25 mouse cellular contexts compared by ENCODE assay signal in the genomic region with DNA sequence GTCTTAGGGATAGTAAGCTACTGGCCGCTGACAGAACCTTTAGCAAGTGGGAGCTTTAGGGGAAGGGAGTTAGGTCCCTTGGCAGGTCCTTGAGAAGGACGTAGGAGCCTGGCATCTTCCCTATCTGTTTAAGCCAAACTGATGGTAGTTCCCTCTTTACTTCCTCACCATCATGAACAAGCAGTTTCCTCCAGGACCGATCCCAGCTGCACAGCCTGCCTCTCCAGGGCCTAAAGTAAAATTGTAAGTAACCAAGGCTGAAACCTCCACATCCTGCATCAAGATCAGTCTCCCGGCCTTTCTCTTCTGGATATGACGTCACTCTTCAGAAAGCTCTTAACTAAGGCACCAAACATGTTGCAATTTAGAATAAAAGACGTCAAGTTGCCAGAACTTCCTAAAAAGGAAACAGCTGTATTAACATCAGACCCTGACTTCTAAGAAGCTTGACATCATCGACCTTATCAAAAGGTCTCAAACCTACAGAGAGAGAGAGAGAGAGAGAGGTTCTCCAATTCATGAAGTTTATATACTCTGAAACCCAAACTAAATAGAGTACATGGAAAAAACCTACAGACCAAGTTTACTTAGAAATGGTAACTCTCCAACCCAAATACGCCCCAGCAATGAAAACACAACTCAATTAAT.
A peak's percentile ranks its signal among the peaks of the same experiment; 100 is the strongest.
DNase-seq lines count a peak whose midpoint lies in the region; ATAC-seq and TF ChIP-seq lines count a peak whose summit lies in the region.
"Had no signal": no experiment of that assay in that cellular context is flagged by ENCODE, and none has a peak within 500 bp of the region (broad histone marks: within the 10 kb centered on the region; RNA-seq: fewer than 3 reads in every experiment).

No protein-coding gene starts in this region.

- no peak for ATAC-seq in heart, postnatal 0 days (ENCODE audit: insufficient read depth, low read depth)
- peak; percentile 70 for ATAC-seq in granulocyte monocyte progenitor cell, adult 5-6 weeks (replicated peaks; ENCODE audit: poor library complexity, severe bottlenecking)
- ATAC-seq in megakaryocyte progenitor cell, adult 5-6 weeks (replicated peaks; ENCODE audit: poor library complexity) = peak; percentile 60
- ATAC-seq: forebrain, embryonic 14.5 days; hindbrain, postnatal 0 days had no signal

- H3K4me2 ChIP-seq in heart, postnatal 0 days (ENCODE audit: low read depth, low read length) = no peak overlapping the region
- H3K4me2 ChIP-seq: embryonic facial prominence, embryonic 15.5 days; heart, embryonic 13.5 days; hindbrain, embryonic 13.5 days had no signal

- no peak for TF ChIP-seq EP300 in heart, postnatal 0 days (IDR thresholded peaks at IDR 0.05; ENCODE audit: low read depth)
- TF ChIP-seq EP300 in MEL (IDR thresholded peaks at IDR 0.05; ENCODE audit: low read depth in 1 of 2, low read length in 2 of 2) = peak in 1 of 2 experiments; percentile 11; a peak in 1 of 4 replicates

- H3K4me3 ChIP-seq in heart, postnatal 0 days (ENCODE audit: low read depth, low read length) = no peak overlapping the region
- H3K4me3 ChIP-seq in MEL (ENCODE audit: control insufficient read depth in 1 of 2, insufficient read depth in 1 of 2, low read depth in 2 of 2, low read length in 2 of 2) = peak overlapping the region in 1 of 2 experiments; percentile 13; a peak in 1 of 4 replicates
- H3K4me3 ChIP-seq: embryonic facial prominence, embryonic 15.5 days; erythroblast, embryonic 14.5 days; forebrain, embryonic 10.5 days; heart, embryonic 13.5 days; hindbrain, embryonic 13.5 days had no signal

- H3K79me2 ChIP-seq in MEL (ENCODE audit: control insufficient read depth, insufficient read depth, low read length, poor library complexity) = no peaks in the 10 kb centered on the region

- TF ChIP-seq POLR2A in MEL (IDR thresholded peaks at IDR 0.05; ENCODE audit: control insufficient read depth in 1 of 2, insufficient read depth in 1 of 2, low read depth in 1 of 2, low read length in 2 of 2, poor library complexity in 1 of 2) = no peak

- no peak for TF ChIP-seq RAD21 in MEL (IDR thresholded peaks at IDR 0.05; ENCODE audit: low read depth, low read length)

- 47% methylated on average over 8 of the region's 8 CpGs for WGBS in heart, postnatal 0 days

- no peaks in the 10 kb centered on the region for H3K9me3 ChIP-seq in heart, postnatal 0 days (replicated peaks; ENCODE audit: control insufficient read depth, low read length)
- no peaks in the 10 kb centered on the region for H3K9me3 ChIP-seq in MEL (replicated peaks; ENCODE audit: insufficient read depth, low read length)
- H3K9me3 ChIP-seq: embryonic facial prominence, embryonic 15.5 days; forebrain, embryonic 10.5 days; G1E; heart, embryonic 13.5 days; hindbrain, embryonic 13.5 days had no signal

- DNase-seq in heart, postnatal 0 days (ENCODE audit: low spot score) = peak; percentile 6
- DNase-seq in heart, adult 18-20 months = no peak
- DNase-seq in MEL (ENCODE audit: low read depth, low spot score) = peak; percentile 53
- no peak for DNase-seq in cerebellum, adult 9-11 months
- DNase-seq in cerebellum, adult 11 months = no peak
- DNase-seq in embryo, embryonic 10.5 days (ENCODE audit: low spot score) = no peak
- DNase-seq: adrenal gland, adult 2 months; adrenal gland, postnatal 36 days; cerebellum, adult 8-10 months; cerebellum, postnatal 25 days; embryo, embryonic 11 days; gastrocnemius, postnatal 36 days; heart, postnatal 10 days; heart, postnatal 4 days; kidney, adult 11 months had no signal

- no peaks in the 10 kb centered on the region for H3K27me3 ChIP-seq in heart, postnatal 0 days (ENCODE audit: control insufficient read depth, insufficient read depth, low read length)
- H3K27me3 ChIP-seq in MEL (ENCODE audit: control insufficient read depth in 1 of 2, insufficient read depth in 2 of 2, low read length in 2 of 2) = no peaks in the 10 kb centered on the region
- H3K27me3 ChIP-seq: embryonic facial prominence, embryonic 15.5 days; heart, embryonic 13.5 days had no signal

- no peak for TF ChIP-seq CTCF in heart, postnatal 0 days (IDR thresholded peaks at IDR 0.05; ENCODE audit: low read depth)
- TF ChIP-seq CTCF in MEL (IDR thresholded peaks at IDR 0.05 in 2 of 3, conservative IDR thresholded peaks at IDR 0.05 in 1 of 3; ENCODE audit: control insufficient read depth in 1 of 3, insufficient read depth in 1 of 3, low read depth in 2 of 3, low read length in 3 of 3, poor library complexity in 1 of 3, severe bottlenecking in 1 of 3) = no peak

- H3K4me1 ChIP-seq in heart, postnatal 0 days (ENCODE audit: control insufficient read depth, insufficient read depth) = no peaks in the 10 kb centered on the region
- peaks cover 7 to 16% of the 10 kb centered on the region in 2 experiments for H3K4me1 ChIP-seq in MEL (ENCODE audit: control insufficient read depth in 1 of 2, insufficient read depth in 2 of 2, low read length in 2 of 2)
- H3K4me1 ChIP-seq: heart, embryonic 13.5 days; hindbrain, embryonic 13.5 days had no signal

- H3K27ac ChIP-seq in heart, postnatal 0 days (ENCODE audit: low read depth) = no peak overlapping the region
- no peak overlapping the region for H3K27ac ChIP-seq in MEL (ENCODE audit: control insufficient read depth, low read depth, low read length)
- H3K27ac ChIP-seq: embryonic facial prominence, embryonic 15.5 days; forebrain, embryonic 10.5 days; heart, embryonic 13.5 days; hindbrain, embryonic 13.5 days; hindbrain, postnatal 0 days had no signal

- H3K9ac ChIP-seq in heart, postnatal 0 days (replicated peaks; ENCODE audit: low read depth, low read length) = no peak overlapping the region
- H3K9ac ChIP-seq in MEL (ENCODE audit: control insufficient read depth, low read depth, low read length, poor library complexity, severe bottlenecking) = no peak overlapping the region
- H3K9ac ChIP-seq: embryonic facial prominence, embryonic 15.5 days; heart, embryonic 13.5 days; hindbrain, embryonic 13.5 days had no signal

- no peaks in the 10 kb centered on the region for H3K36me3 ChIP-seq in heart, postnatal 0 days (replicated peaks; ENCODE audit: control insufficient read depth, insufficient read depth, low read length)
- H3K36me3 ChIP-seq in MEL (ENCODE audit: control insufficient read depth in 1 of 2, insufficient read depth in 2 of 2, low read length in 2 of 2) = peaks cover 0 to 18% of the 10 kb centered on the region in 2 experiments; a peak in 2 of 4 replicates
- H3K36me3 ChIP-seq: embryonic facial prominence, embryonic 15.5 days; forebrain, embryonic 10.5 days; G1E; heart, embryonic 13.5 days; hindbrain, embryonic 13.5 days had no signal

TF ChIP-seq in MEL, 35 proteins besides CTCF, POLR2A, EP300 and RAD21:
- TF ChIP-seq TAL1 (IDR thresholded peaks at IDR 0.05; ENCODE audit: low read length) (no peak), TCF12 (IDR thresholded peaks at IDR 0.05; ENCODE audit: low read depth, low read length) (no peak), POLR2AphosphoS2 (IDR thresholded peaks at IDR 0.05; ENCODE audit: low read length) (no peak), SIN3A (IDR thresholded peaks at IDR 0.05; ENCODE audit: low read length) (no peak), KAT2A (conservative IDR thresholded peaks at IDR 0.05; ENCODE audit: low read depth, low read length) (no peak), MYC (IDR thresholded peaks at IDR 0.05; ENCODE audit: low read depth, low read length) (no peak), BHLHE40 (IDR thresholded peaks at IDR 0.05; ENCODE audit: borderline replicate concordance, low read depth, low read length) (no peak), E2F4 (IDR thresholded peaks at IDR 0.05; ENCODE audit: borderline replicate concordance, low read depth, low read length) (no peak), ELF1 (IDR thresholded peaks at IDR 0.05; ENCODE audit: low read depth, low read length) (no peak), ETS1 (IDR thresholded peaks at IDR 0.05; ENCODE audit: low read depth, low read length) (peak; percentile 93), JUND (IDR thresholded peaks at IDR 0.05; ENCODE audit: low read depth, low read length) (peak; percentile 84), UBTF (IDR thresholded peaks at IDR 0.05; ENCODE audit: borderline replicate concordance, insufficient read depth, low read depth, low read length) (no peak), CHD2 (IDR thresholded peaks at IDR 0.05; ENCODE audit: low read length) (no peak), GATA1 (IDR thresholded peaks at IDR 0.05; ENCODE audit: low read depth, low read length) (no peak), MEF2A (IDR thresholded peaks at IDR 0.05; ENCODE audit: extremely low read depth, insufficient replicate concordance, low read depth, low read length, poor library complexity, severe bottlenecking) (no peak), TBP (IDR thresholded peaks at IDR 0.05; ENCODE audit: low read depth, low read length) (no peak), MAX (IDR thresholded peaks at IDR 0.05; ENCODE audit: low read length) (no peak)
TF ChIP-seq in MEL: peak in this region for 2.

Comparison
In these comparisons a context has a peak if more than half of its experiments do, and no peak if none do; other contexts are left out.
1. DNase-seq: peak in heart, postnatal 0 days (single experiment) and MEL (single experiment); none in heart, adult 18-20 months (0 of 2), cerebellum, adult 9-11 months (single experiment), cerebellum, adult 11 months (single experiment) and embryo, embryonic 10.5 days (single experiment).